Mouse (Mus musculus): ENCODE data around the gene Adamts6. TPM values are rescaled to one million over a fixed set of nuclear protein-coding genes. Genes with fewer than 3 reads are reported as not detected.

The Adamts6 gene
- total and polyA plus RNA-seq, 3 experiments = 0.03 to 0.08 TPM; not detected in 1

DNA sequence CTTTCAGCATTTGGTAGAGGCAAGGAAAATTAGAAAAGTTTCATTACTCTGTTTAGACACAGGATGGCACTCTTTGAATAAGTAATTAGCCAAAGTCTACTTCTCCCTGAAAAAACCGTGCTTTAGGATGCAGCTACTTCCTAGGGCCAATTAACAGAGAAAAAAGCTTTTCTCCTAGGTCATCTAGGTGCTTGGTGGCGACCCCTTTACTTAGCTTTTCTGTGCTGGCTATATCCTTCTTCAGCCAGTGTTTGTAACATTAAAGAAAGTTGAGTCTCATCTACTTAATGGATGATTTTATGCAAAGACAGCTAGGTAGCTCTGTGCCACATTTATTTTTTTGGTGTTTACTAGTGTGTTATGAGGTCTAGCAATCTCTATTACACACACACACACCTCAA is 2.6 kb upstream of the Adamts6 start (continued):
- TF ChIP-seq MYC (IDR thresholded peaks at IDR 0.05; ENCODE audit: low read depth, low read length) (no peak), POLR2AphosphoS2 (IDR thresholded peaks at IDR 0.05; ENCODE audit: low read length) (no peak)

- TF ChIP-seq ETS1 (IDR thresholded peaks at IDR 0.05; ENCODE audit: low read depth, low read length) (peak; percentile 92), GATA1 (IDR thresholded peaks at IDR 0.05; ENCODE audit: low read depth, low read length) (peak; percentile 22), SIN3A (IDR thresholded peaks at IDR 0.05; ENCODE audit: low read length) (peak; percentile 22; the same call in 1 of the 2 replicates), CHD1 (IDR thresholded peaks at IDR 0.05; ENCODE audit: low read depth, low read length) (0 out of 2 replicates have a peak, but pooled peaks have one; percentile 13), CHD2 (IDR thresholded peaks at IDR 0.05; ENCODE audit: low read length) (no peak), JUND (IDR thresholded peaks at IDR 0.05; ENCODE audit: low read depth, low read length) (no peak)
- peak; percentile 51 for DNase-seq (ENCODE audit: low read depth, low spot score)
- no peaks in the 10 kb centered on the region for H3K9me3 ChIP-seq (replicated peaks; ENCODE audit: insufficient read depth, low read length)
- H3K79me2 ChIP-seq (ENCODE audit: control insufficient read depth, insufficient read depth, low read length, poor library complexity) = no peaks in the 10 kb centered on the region; the same call in 1 of the 2 replicates
- peak overlapping the region; percentile 68 for H3K9ac ChIP-seq (ENCODE audit: control insufficient read depth, low read depth, low read length, poor library complexity, severe bottlenecking)
- no peaks in the 10 kb centered on the region; a peak in 1 of 4 replicates for H3K4me1 ChIP-seq (ENCODE audit: control insufficient read depth in 1 of 2, insufficient read depth in 2 of 2, low read length in 2 of 2)
- peak overlapping the region; percentile 57 for H3K27ac ChIP-seq (ENCODE audit: control insufficient read depth, low read depth, low read length)
- peaks cover 0 to 6% of the 10 kb centered on the region in 2 experiments; a peak in 2 of 4 replicates for H3K36me3 ChIP-seq (ENCODE audit: control insufficient read depth in 1 of 2, insufficient read depth in 2 of 2, low read length in 2 of 2)
- peak overlapping the region; percentile 82 to 94 for H3K4me3 ChIP-seq (ENCODE audit: control insufficient read depth in 1 of 2, insufficient read depth in 1 of 2, low read depth in 2 of 2, low read length in 2 of 2)
- H3K27me3 ChIP-seq (ENCODE audit: control insufficient read depth in 1 of 2, insufficient read depth in 2 of 2, low read length in 2 of 2) = peaks cover 0 to 8% of the 10 kb centered on the region in 2 experiments; a peak in 2 of 4 replicates
Measured at GRCm38 (mm10) chr13:104285737-104286311, 1.8 kb upstream of the Adamts6 start.

GRCm38 (mm10) chr13:104286336-104286735 is 1.3 kb upstream of the Adamts6 start:
- Histone ChIP-seq H3K9ac (ENCODE audit: control insufficient read depth, low read depth, low read length, poor library complexity, severe bottlenecking) (peak overlapping the region; percentile 68), H3K79me2 (ENCODE audit: control insufficient read depth, insufficient read depth, low read length, poor library complexity) (no peaks in the 10 kb centered on the region; the same call in 1 of the 2 replicates), H3K36me3 (ENCODE audit: control insufficient read depth in 1 of 2, insufficient read depth in 2 of 2, low read length in 2 of 2) (peaks cover 0 to 6% of the 10 kb centered on the region in 2 experiments; a peak in 2 of 4 replicates), H3K4me1 (ENCODE audit: control insufficient read depth in 1 of 2, insufficient read depth in 2 of 2, low read length in 2 of 2) (no peaks in the 10 kb centered on the region; a peak in 1 of 4 replicates), H3K27me3 (ENCODE audit: control insufficient read depth in 1 of 2, insufficient read depth in 2 of 2, low read length in 2 of 2) (peaks cover 0 to 10% of the 10 kb centered on the region in 2 experiments; a peak in 2 of 4 replicates), H3K4me3 (ENCODE audit: control insufficient read depth in 1 of 2, insufficient read depth in 1 of 2, low read depth in 2 of 2, low read length in 2 of 2) (peak overlapping the region; percentile 82 to 94), H3K9me3 (replicated peaks; ENCODE audit: insufficient read depth, low read length) (no peaks in the 10 kb centered on the region), H3K27ac (ENCODE audit: control insufficient read depth, low read depth, low read length) (no peak overlapping the region)
- TF ChIP-seq MAZ (IDR thresholded peaks at IDR 0.05; ENCODE audit: low read depth, low read length) = 0 out of 2 replicates have a peak, but pooled peaks have one; percentile 14
- TF ChIP-seq MYB (IDR thresholded peaks at IDR 0.05; ENCODE audit: low read depth, low read length) = no peak
- peak; percentile 59 for DNase-seq (ENCODE audit: low read depth, low spot score)

DNA sequence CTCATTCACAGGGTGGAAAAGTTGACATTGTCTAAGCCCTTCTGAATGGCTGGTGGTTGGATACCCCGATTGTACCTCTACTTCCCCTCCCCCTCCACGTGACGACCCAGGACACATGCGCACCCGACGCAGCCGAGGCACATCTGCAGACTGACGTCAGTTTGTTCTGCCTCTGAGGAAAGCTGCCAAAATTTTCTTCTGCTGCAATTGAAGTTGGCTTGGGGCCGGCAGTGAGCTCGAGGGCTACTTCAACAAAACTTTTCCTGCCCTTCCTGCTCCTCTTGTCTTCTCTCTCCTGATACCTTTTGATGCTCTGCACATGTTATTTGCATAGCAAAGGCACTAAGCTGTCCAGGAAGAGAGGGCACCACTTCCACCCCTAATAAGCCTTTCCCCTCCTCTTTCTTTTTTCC is 732 bp upstream of the Adamts6 start:
- H3K36me3 ChIP-seq (ENCODE audit: control insufficient read depth in 1 of 2, insufficient read depth in 2 of 2, low read length in 2 of 2) = peaks cover 0 to 6% of the 10 kb centered on the region in 2 experiments; a peak in 2 of 4 replicates
- H3K4me1 ChIP-seq (ENCODE audit: control insufficient read depth in 1 of 2, insufficient read depth in 2 of 2, low read length in 2 of 2) = no peaks in the 10 kb centered on the region; a peak in 1 of 4 replicates
- H3K27ac ChIP-seq (ENCODE audit: control insufficient read depth, low read depth, low read length) = peak overlapping the region; percentile 57
- peaks cover 0 to 10% of the 10 kb centered on the region in 2 experiments; a peak in 2 of 4 replicates for H3K27me3 ChIP-seq (ENCODE audit: control insufficient read depth in 1 of 2, insufficient read depth in 2 of 2, low read length in 2 of 2)
- peak; percentile 96 for DNase-seq (ENCODE audit: low read depth, low spot score)
- peak overlapping the region; percentile 49 to 94 for H3K4me3 ChIP-seq (ENCODE audit: control insufficient read depth in 1 of 2, insufficient read depth in 1 of 2, low read depth in 2 of 2, low read length in 2 of 2)
- peak overlapping the region; percentile 51 for H3K9ac ChIP-seq (ENCODE audit: control insufficient read depth, low read depth, low read length, poor library complexity, severe bottlenecking)
- H3K9me3 ChIP-seq (replicated peaks; ENCODE audit: insufficient read depth, low read length) = no peaks in the 10 kb centered on the region
- no peaks in the 10 kb centered on the region; the same call in 1 of the 2 replicates for H3K79me2 ChIP-seq (ENCODE audit: control insufficient read depth, insufficient read depth, low read length, poor library complexity)
- TF ChIP-seq ZNF384 (IDR thresholded peaks at IDR 0.05; ENCODE audit: low read depth, low read length) = peak; percentile 59
- no peak for TF ChIP-seq KAT2A (conservative IDR thresholded peaks at IDR 0.05; ENCODE audit: low read depth, low read length)
- no peak for TF ChIP-seq GABPA (IDR thresholded peaks at IDR 0.05; ENCODE audit: low read depth, low read length)
- TF ChIP-seq USF1 (IDR thresholded peaks at IDR 0.05; ENCODE audit: low read depth, low read length) = peak; percentile 96
- peak; percentile 26 to 72; a peak in 2 of 4 replicates for TF ChIP-seq USF2 (IDR thresholded peaks at IDR 0.05; ENCODE audit: borderline replicate concordance in 1 of 2, insufficient read depth in 1 of 2, low read depth in 1 of 2, low read length in 2 of 2)
- no peak; a peak in 2 of 4 replicates for TF ChIP-seq EP300 (IDR thresholded peaks at IDR 0.05; ENCODE audit: low read depth in 1 of 2, low read length in 2 of 2)
- TF ChIP-seq E2F4 (IDR thresholded peaks at IDR 0.05; ENCODE audit: borderline replicate concordance, low read depth, low read length) = no peak
- no peak; a peak in 1 of 4 replicates for TF ChIP-seq POLR2A (IDR thresholded peaks at IDR 0.05; ENCODE audit: control insufficient read depth in 1 of 2, insufficient read depth in 1 of 2, low read depth in 1 of 2, low read length in 2 of 2, poor library complexity in 1 of 2)
- peak; percentile 49 for TF ChIP-seq TCF12 (IDR thresholded peaks at IDR 0.05; ENCODE audit: low read depth, low read length)
- TF ChIP-seq POLR2AphosphoS2 (IDR thresholded peaks at IDR 0.05; ENCODE audit: low read length) = 0 out of 2 replicates have a peak, but pooled peaks have one; percentile 33
- TF ChIP-seq TAL1 (IDR thresholded peaks at IDR 0.05; ENCODE audit: low read length) = no peak
- TF ChIP-seq CTCF (IDR thresholded peaks at IDR 0.05 in 2 of 3, conservative IDR thresholded peaks at IDR 0.05 in 1 of 3; ENCODE audit: control insufficient read depth in 1 of 3, insufficient read depth in 1 of 3, low read depth in 2 of 3, low read length in 3 of 3, poor library complexity in 1 of 3, severe bottlenecking in 1 of 3) = no peak
- TF ChIP-seq SMC3 (IDR thresholded peaks at IDR 0.05; ENCODE audit: low read depth, low read length) = no peak
- no peak for TF ChIP-seq GATA1 (IDR thresholded peaks at IDR 0.05; ENCODE audit: low read depth, low read length)
- TF ChIP-seq RCOR1 (IDR thresholded peaks at IDR 0.05; ENCODE audit: low read depth, low read length) = no peak

Measured in MEL (cell line).